ENCODE assay signal across 8 mouse cellular contexts in genomic region chr4:134534124-134534886, GRCm38 (mm10). TPM values are rescaled to one million over a fixed set of nuclear protein-coding genes. Genes with fewer than 3 reads are reported as not detected.
DNase-seq lines count a peak whose midpoint lies in the region; ATAC-seq and TF ChIP-seq lines count a peak whose summit lies in the region.

No protein-coding gene starts in this region.

- peak overlapping the region; percentile 80 for H3K4me3 ChIP-seq in heart, adult 2 months
- H3K4me3 ChIP-seq in kidney, adult 2 months (ENCODE audit: insufficient read depth, low read depth, low read length): peak overlapping the region; percentile 94
- peak overlapping the region; percentile 88 for H3K4me3 ChIP-seq in lung, adult 2 months (replicated peaks; ENCODE audit: extremely low read depth, low read depth, low read length)
- H3K4me3 ChIP-seq in neural tube, embryonic 14.5 days (ENCODE audit: low read depth, low read length): peak overlapping the region; percentile 98

- H3K9ac ChIP-seq in heart, adult 2 months (ENCODE audit: low read depth, low read length): peak overlapping the region; percentile 93
- H3K9ac ChIP-seq in neural tube, embryonic 14.5 days (replicated peaks; ENCODE audit: low read depth, low read length): peak overlapping the region; percentile 78

- TF ChIP-seq EP300 in heart, adult 2 months (IDR thresholded peaks at IDR 0.05; ENCODE audit: insufficient read depth, low read depth, low read length): no peak

- no peaks in the 10 kb centered on the region for H3K36me3 ChIP-seq in heart, adult 2 months (ENCODE audit: control insufficient read depth, insufficient read depth, low read length)
- H3K36me3 ChIP-seq in kidney, adult 2 months (ENCODE audit: control insufficient read depth, insufficient read depth, low read length): 0 out of 2 replicates have a peak, but pooled peaks cover under 1% of the 10 kb centered on the region
- H3K36me3 ChIP-seq in neural tube, embryonic 14.5 days (ENCODE audit: control insufficient read depth, insufficient read depth, low read length): peaks cover 26% of the 10 kb centered on the region

- peaks cover 3% of the 10 kb centered on the region for H3K4me1 ChIP-seq in heart, adult 2 months (ENCODE audit: control insufficient read depth, insufficient read depth, low read length)
- peaks cover 5% of the 10 kb centered on the region; the same call in 1 of the 2 replicates for H3K4me1 ChIP-seq in kidney, adult 2 months (ENCODE audit: control insufficient read depth, insufficient read depth, low read length)
- no peaks in the 10 kb centered on the region; the same call in 1 of the 2 replicates for H3K4me1 ChIP-seq in lung, adult 2 months (ENCODE audit: control insufficient read depth, insufficient read depth, low read length)
- H3K4me1 ChIP-seq in neural tube, embryonic 14.5 days (ENCODE audit: control insufficient read depth, insufficient read depth, low read length): peaks cover 16% of the 10 kb centered on the region

- TF ChIP-seq CTCF in heart, adult 2 months (IDR thresholded peaks at IDR 0.05): no peak
- TF ChIP-seq CTCF in kidney, adult 2 months (conservative IDR thresholded peaks at IDR 0.05; ENCODE audit: insufficient read depth, insufficient read length, low read depth, low read length): no peak
- no peak for TF ChIP-seq CTCF in lung, adult 2 months (IDR thresholded peaks at IDR 0.05; ENCODE audit: insufficient read depth, low read length)

- peak overlapping the region; percentile 92 for H3K27ac ChIP-seq in heart, adult 2 months
- peak overlapping the region; percentile 87 for H3K27ac ChIP-seq in kidney, adult 2 months (ENCODE audit: insufficient read depth, low read depth, low read length)
- H3K27ac ChIP-seq in neural tube, embryonic 14.5 days (ENCODE audit: low read depth, low read length): peak overlapping the region; percentile 76

- H3K9me3 ChIP-seq in neural tube, embryonic 14.5 days (ENCODE audit: control insufficient read depth, low read length): no peaks in the 10 kb centered on the region

- intact Hi-C loops in heart, adult 2 months (cut with DNase I): no loop called here

- no peaks in the 10 kb centered on the region; the same call in 1 of the 2 replicates for H3K79me2 ChIP-seq in heart, adult 2 months (replicated peaks; ENCODE audit: control insufficient read depth, insufficient read depth, low read length)

- peak; percentile 13 for ATAC-seq in neural tube, embryonic 14.5 days (ENCODE audit: low read depth)

- no peak for TF ChIP-seq POLR2A in heart, adult 2 months (IDR thresholded peaks at IDR 0.05; ENCODE audit: insufficient read depth, low read depth, low read length)
- TF ChIP-seq POLR2A in kidney, adult 2 months (IDR thresholded peaks at IDR 0.05; ENCODE audit: low read depth, low read length): no peak
- peak; percentile 35; the same call in 1 of the 2 replicates for TF ChIP-seq POLR2A in lung, adult 2 months (IDR thresholded peaks at IDR 0.05; ENCODE audit: borderline replicate concordance, extremely low read depth, low read depth, low read length)

- peak; percentile 79 to 80 for DNase-seq in B cell, adult 2 months
- DNase-seq in T-cell, adult 2 months (ENCODE audit: low spot score): peak; percentile 79
- peak; percentile 68 for DNase-seq in embryo, embryonic 9.5 days (ENCODE audit: extremely low spot score)
- peak; percentile 80 to 85 for DNase-seq in heart, adult 2 months
- peak; percentile 81 for DNase-seq in kidney, adult 2 months
- peak; percentile 79 for DNase-seq in lung, adult 2 months
- peak; percentile 81 for DNase-seq in thymus, postnatal 25 days

- peak overlapping the region; percentile 83 for H3K4me2 ChIP-seq in neural tube, embryonic 14.5 days (ENCODE audit: low read depth, low read length)

- H3K27me3 ChIP-seq in heart, adult 2 months (ENCODE audit: control insufficient read depth, insufficient read depth, low read length): no peaks in the 10 kb centered on the region
- no peaks in the 10 kb centered on the region for H3K27me3 ChIP-seq in kidney, adult 2 months (replicated peaks; ENCODE audit: control insufficient read depth, insufficient read depth, low read length)
- no peaks in the 10 kb centered on the region for H3K27me3 ChIP-seq in neural tube, embryonic 14.5 days (ENCODE audit: control insufficient read depth, insufficient read depth, low read length)

- WGBS in heart, adult 2 months: 2% methylated on average over 57 of the region's 57 CpGs
- WGBS in kidney, adult 2 months: 1% methylated on average over 57 of the region's 57 CpGs
- under 1% methylated on average over 55 of the region's 57 CpGs for WGBS in lung, adult 2 months
- WGBS in neural tube, embryonic 14.5 days: under 1% methylated on average over 49 of the region's 57 CpGs

RNA-seq across cellular contexts. Expression of gene Mtfr1l, which starts 0.9 kb away (rescaled TPM):
- total RNA-seq in heart, adult 2 months (2021): 100 to 1,000 TPM; 170 to 191 TPM
- polyA plus RNA-seq in heart, adult 2 months (2012; rRNA removed): 196 and 278 TPM in 2 replicates
- polyA plus RNA-seq in kidney, adult 2 months (2012; rRNA removed): 133 and 149 TPM in 2 replicates
- polyA plus RNA-seq in lung, adult 2 months (2012; rRNA removed): 115 and 169 TPM in 2 replicates
- 195 and 199 TPM in 2 replicates for polyA plus RNA-seq in neural tube, embryonic 14.5 days (2014; fragmentation: Nextera tagmentation; extraction: Ambion mirVana)

RNA-seq across cellular contexts. Expression of gene Selenon, which starts 17.7 kb away (rescaled TPM):
- 10 to 100 TPM; 18.6 to 19.9 TPM for total RNA-seq in heart, adult 2 months (2021)
- 22.5 and 23.6 TPM in 2 replicates for polyA plus RNA-seq in heart, adult 2 months (2012; rRNA removed)
- polyA plus RNA-seq in kidney, adult 2 months (2012; rRNA removed): 9.8 and 10.2 TPM in 2 replicates
- 36.2 and 42.2 TPM in 2 replicates for polyA plus RNA-seq in lung, adult 2 months (2012; rRNA removed)
- 11.2 and 12.1 TPM in 2 replicates for polyA plus RNA-seq in neural tube, embryonic 14.5 days (2014; fragmentation: Nextera tagmentation; extraction: Ambion mirVana)

RNA-seq across cellular contexts. Expression of gene Aunip, which starts 23.5 kb away (rescaled TPM):
- under 1 TPM; 0.18 TPM for total RNA-seq in heart, adult 2 months (2021)
- polyA plus RNA-seq in heart, adult 2 months (2012; rRNA removed): not detected in 2 replicates
- 0.07 and 0.09 TPM in 2 replicates for polyA plus RNA-seq in kidney, adult 2 months (2012; rRNA removed)
- not detected in 2 replicates for polyA plus RNA-seq in lung, adult 2 months (2012; rRNA removed)
- 0.43 and 0.76 TPM in 2 replicates for polyA plus RNA-seq in neural tube, embryonic 14.5 days (2014; fragmentation: Nextera tagmentation; extraction: Ambion mirVana)

RNA-seq across cellular contexts. Expression of gene Paqr7, which starts 37.8 kb away (rescaled TPM):
- 10 to 100 TPM; 13.4 to 16.7 TPM for total RNA-seq in heart, adult 2 months (2021)
- 22.6 and 37.2 TPM in 2 replicates for polyA plus RNA-seq in heart, adult 2 months (2012; rRNA removed)
- polyA plus RNA-seq in kidney, adult 2 months (2012; rRNA removed): 58.7 and 74.3 TPM in 2 replicates
- 146 and 205 TPM in 2 replicates for polyA plus RNA-seq in lung, adult 2 months (2012; rRNA removed)
- polyA plus RNA-seq in neural tube, embryonic 14.5 days (2014; fragmentation: Nextera tagmentation; extraction: Ambion mirVana): 9.8 and 13.7 TPM in 2 replicates

Comparison
In these comparisons a context has a peak if more than half of its experiments do, and no peak if none do; other contexts are left out.
1. Peak in every context shown above with its lines: DNase-seq, ATAC-seq, H3K4me3 ChIP-seq and H3K27ac ChIP-seq.